Mouse (Mus musculus): ENCODE measurements around the gene Hrasls5.

GRCm38 (mm10) chr19:7564457-7564856 is 47.9 kb upstream of the Hrasls5 start:
- TF ChIP-seq CTCF (IDR thresholded peaks at IDR 0.05; ENCODE audit: low read depth, low read length) (no peak), GATA2 (IDR thresholded peaks at IDR 0.05; ENCODE audit: borderline replicate concordance, low read depth, low read length) (no peak), GATA1 (IDR thresholded peaks at IDR 0.05; ENCODE audit: borderline replicate concordance, low read length) (no peak), POLR2AphosphoS5 (IDR thresholded peaks at IDR 0.05; ENCODE audit: insufficient replicate concordance, low read depth, low read length) (no peak), TAL1 (conservative IDR thresholded peaks at IDR 0.05; ENCODE audit: low read depth, low read length) (no peak)

Measured in G1E (cell line).